Mouse (Mus musculus): ENCODE measurements around the gene Dgkh. TPM values are rescaled to one million over a fixed set of nuclear protein-coding genes. Genes with fewer than 3 reads are reported as not detected.
"Not testable (repeated sequence)": the region's sequence is repeated elsewhere in the genome, so short reads cannot be mapped to it uniquely, and the experiment has no call there.

Gene Dgkh
- total RNA-seq, 4 experiments from 2014 or later, result 1.3 to 2.6 (median 1.9) TPM

GRCm38 (mm10) chr14:78630923-78631875 is 101.4 kb downstream of the Dgkh start:
- no peak for DNase-seq (ENCODE audit: low spot score in 2 of 2)

GRCm38 (mm10) chr14:78627516-78628275 is 104.9 kb downstream of the Dgkh start:
- no peak for DNase-seq (ENCODE audit: low spot score in 2 of 2)

GRCm38 (mm10) chr14:78618883-78619295 is 113.7 kb downstream of the Dgkh start:
- DNase-seq (ENCODE audit: low spot score in 2 of 2), result no peak

GRCm38 (mm10) chr14:78613569-78613968 is 119.0 kb downstream of the Dgkh start:
- DNase-seq (ENCODE audit: low spot score in 2 of 2), result no peak

- DNase-seq (ENCODE audit: low spot score in 2 of 2), result no peak
Measured at GRCm38 (mm10) chr14:78612111-78612788, 120.3 kb downstream of the Dgkh start.

GRCm38 (mm10) chr14:78594916-78595315 is 137.7 kb downstream of the Dgkh start:
- no peak for DNase-seq (ENCODE audit: low spot score in 2 of 2)

- no peak for DNase-seq (ENCODE audit: low spot score in 2 of 2)
Measured at GRCm38 (mm10) chr14:78592965-78593364, 139.6 kb downstream of the Dgkh start.

GRCm38 (mm10) chr14:78590335-78590734 is 142.2 kb downstream of the Dgkh start:
- DNase-seq (ENCODE audit: low spot score in 2 of 2), result no peak

- no peak for DNase-seq (ENCODE audit: low spot score in 2 of 2)
Measured at GRCm38 (mm10) chr14:78584222-78584621, 148.4 kb downstream of the Dgkh start.

- DNase-seq (ENCODE audit: low spot score in 2 of 2), result no peak
Measured at GRCm38 (mm10) chr14:78583168-78583567, 149.4 kb downstream of the Dgkh start.

GRCm38 (mm10) chr14:78575899-78576298 is 156.7 kb downstream of the Dgkh start:
- no peak for DNase-seq (ENCODE audit: low spot score in 2 of 2)

GRCm38 (mm10) chr14:78568410-78568809 is 164.2 kb downstream of the Dgkh start:
- DNase-seq (ENCODE audit: low spot score in 2 of 2), result no peak

GRCm38 (mm10) chr14:78566431-78566830 is 166.1 kb downstream of the Dgkh start:
- no peak for DNase-seq (ENCODE audit: low spot score in 2 of 2)

GRCm38 (mm10) chr14:78564292-78564691 is 168.3 kb downstream of the Dgkh start:
- no peak for DNase-seq (ENCODE audit: low spot score in 2 of 2)

GRCm38 (mm10) chr14:78563211-78563610 is 169.4 kb downstream of the Dgkh start:
- no peak for DNase-seq (ENCODE audit: low spot score in 2 of 2)

- no peak for DNase-seq (ENCODE audit: low spot score in 2 of 2)
Measured at GRCm38 (mm10) chr14:78562121-78562520, 170.5 kb downstream of the Dgkh start.

- DNase-seq (ENCODE audit: low spot score in 2 of 2), result no peak
Measured at GRCm38 (mm10) chr14:78559042-78559441, 173.5 kb downstream of the Dgkh start.

GRCm38 (mm10) chr14:78554830-78555229 is 177.7 kb downstream of the Dgkh start:
- DNase-seq (ENCODE audit: low spot score in 2 of 2), result not testable (repeated sequence)

- DNase-seq (ENCODE audit: low spot score in 2 of 2), result no peak
Measured at GRCm38 (mm10) chr14:78553661-78554060, 178.9 kb downstream of the Dgkh start.

- DNase-seq (ENCODE audit: low spot score in 2 of 2), result peak; percentile 16
Measured at GRCm38 (mm10) chr14:78548807-78549206, 183.8 kb downstream of the Dgkh start.

GRCm38 (mm10) chr14:78541319-78541718 is 191.3 kb downstream of the Dgkh start:
- peak in 1 of 2 experiments; percentile 19 for DNase-seq (ENCODE audit: low spot score in 2 of 2)

- no peak for DNase-seq (ENCODE audit: low spot score in 2 of 2)
Measured at GRCm38 (mm10) chr14:78539821-78540220, 192.8 kb downstream of the Dgkh start.

Data from gastrocnemius, adult 8-10 months (tissue).